Mouse (Mus musculus): ENCODE data around the gene Mmp24. TPM values are rescaled to one million over a fixed set of nuclear protein-coding genes. Genes with fewer than 3 reads are reported as not detected.

Gene Mmp24
- polyA plus RNA-seq, 1 experiment: 39.7 TPM

- peak; percentile 36 to 91 for DNase-seq (ENCODE audit: extremely low spot score in 1 of 2, low spot score in 1 of 2)
Observed at GRCm38 (mm10) chr2:155848291-155848690, 73.1 kb downstream of the Mmp24 start.

- DNase-seq (ENCODE audit: extremely low spot score in 1 of 2, low spot score in 1 of 2): no peak
Observed at GRCm38 (mm10) chr2:155849464-155849863, 74.3 kb downstream of the Mmp24 start.

- DNase-seq (ENCODE audit: extremely low spot score in 1 of 2, low spot score in 1 of 2): no peak
Observed at GRCm38 (mm10) chr2:155850120-155850519, 75.0 kb downstream of the Mmp24 start.

- DNase-seq (ENCODE audit: extremely low spot score in 1 of 2, low spot score in 1 of 2): no peak
Observed at GRCm38 (mm10) chr2:155852536-155852935, 77.4 kb downstream of the Mmp24 start.

GRCm38 (mm10) chr2:155860102-155860501, 85.0 kb downstream of the Mmp24 start:
- DNase-seq (ENCODE audit: extremely low spot score in 1 of 2, low spot score in 1 of 2): no peak

GRCm38 (mm10) chr2:155861581-155861980, 86.4 kb downstream of the Mmp24 start:
- no peak for DNase-seq (ENCODE audit: extremely low spot score in 1 of 2, low spot score in 1 of 2)

- DNase-seq (ENCODE audit: extremely low spot score in 1 of 2, low spot score in 1 of 2): peak in 1 of 2 experiments; percentile 33
Observed at GRCm38 (mm10) chr2:155862573-155863300, 87.6 kb downstream of the Mmp24 start.

GRCm38 (mm10) chr2:155863301-155863867, 88.2 kb downstream of the Mmp24 start:
- DNase-seq (ENCODE audit: extremely low spot score in 1 of 2, low spot score in 1 of 2): no peak

Other genes with a start within 250 kb of the Mmp24 start
- gene Gss, start 182.5 kb upstream of the Mmp24 start, polyA plus RNA-seq (2012; rRNA removed): 13.9 and 15.4 TPM in 2 replicates
- gene Myh7b, start 164.1 kb upstream of the Mmp24 start, polyA plus RNA-seq (2012; rRNA removed): 5.8 and 6.0 TPM in 2 replicates
- 152 and 159 TPM in 2 replicates for gene Trpc4ap, start 83.0 kb upstream of the Mmp24 start, polyA plus RNA-seq (2012; rRNA removed)
- gene Edem2, start 45.9 kb upstream of the Mmp24 start, polyA plus RNA-seq (2012; rRNA removed): 38.4 and 39.6 TPM in 2 replicates
- not detected in 2 replicates for gene Gm17581, start 39.5 kb upstream of the Mmp24 start, polyA plus RNA-seq (2012; rRNA removed)
- gene Procr, start 24.2 kb upstream of the Mmp24 start, polyA plus RNA-seq (2012; rRNA removed): 1.5 and 2.6 TPM in 2 replicates
- gene BC029722, start 44.1 kb downstream of the Mmp24 start, polyA plus RNA-seq (2012; rRNA removed): 81.7 and 83.7 TPM in 2 replicates
- gene Eif6, start 51.6 kb downstream of the Mmp24 start, polyA plus RNA-seq (2012; rRNA removed): 69.1 and 75.1 TPM in 2 replicates
- gene Fam83c, start 59.5 kb downstream of the Mmp24 start, polyA plus RNA-seq (2012; rRNA removed): not detected in 2 replicates
- 58.4 and 65.8 TPM in 2 replicates for gene Uqcc1, start 155.0 kb downstream of the Mmp24 start, polyA plus RNA-seq (2012; rRNA removed)
- gene Gm15557, start 165.4 kb downstream of the Mmp24 start, polyA plus RNA-seq (2012; rRNA removed): not detected in 2 replicates
- gene Gdf5, start 170.0 kb downstream of the Mmp24 start, polyA plus RNA-seq (2012; rRNA removed): 0.08 and 0.24 TPM in 2 replicates
- 18.1 and 18.4 TPM in 2 replicates for gene Cep250, start 181.1 kb downstream of the Mmp24 start, polyA plus RNA-seq (2012; rRNA removed)
- gene 6430550D23Rik, start 232.6 kb downstream of the Mmp24 start, polyA plus RNA-seq (2012; rRNA removed): 3.3 and 4.6 TPM in 2 replicates
- 317 TPM in 2 replicates for gene Ergic3, start 232.7 kb downstream of the Mmp24 start, polyA plus RNA-seq (2012; rRNA removed)

All from frontal cortex, adult 2 months (tissue).